Mouse (Mus musculus) MEL (cell line): ENCODE results near the gene P2rx4. TPM values are rescaled to one million over a fixed set of nuclear protein-coding genes. Genes with fewer than 3 reads are reported as not detected.

Source experiments
- DNase-seq: peaks from one replicate; pipeline ENCODE4 v3.0.0; 2011; ENCODE audit warnings: low read depth, low spot score
- H3K27ac ChIP-seq: 2 replicates; pipeline ENCODE4 v1.5.1; 2012; ENCODE audit warnings: low read depth, mild to moderate bottlenecking, control low read depth, low read length, moderate library complexity; ENCODE audit not compliant: control insufficient read depth
- H3K27me3 ChIP-seq, 2 experiments: fragments of 150-350 bp in 1 of 2; sonication (generic) in 1 of 2; 2 replicates each; pipeline ENCODE4 v1.6.1; 2012; ENCODE audit warnings: low read length in 2 of 2, mild to moderate bottlenecking in 2 of 2, improper control_type of control experiment in 1 of 2, moderate library complexity in 1 of 2; ENCODE audit not compliant: insufficient read depth in 2 of 2, control insufficient read depth in 1 of 2
- H3K36me3 ChIP-seq, 2 experiments: 2 replicates each; pipeline ENCODE4 v1.6.1; 2012 to 2014; ENCODE audit warnings: low read length in 2 of 2, improper control_type of control experiment in 1 of 2, inconsistent platforms in 1 of 2, mild to moderate bottlenecking in 1 of 2; ENCODE audit not compliant: insufficient read depth in 2 of 2, control insufficient read depth in 1 of 2
- H3K4me1 ChIP-seq, 2 experiments: fragments of 150-350 bp in 1 of 2; sonication (generic) in 1 of 2; 2 replicates each; pipeline ENCODE4 v1.6.1; 2012; ENCODE audit warnings: low read length in 2 of 2, improper control_type of control experiment in 1 of 2, mild to moderate bottlenecking in 1 of 2; ENCODE audit not compliant: insufficient read depth in 2 of 2, control insufficient read depth in 1 of 2
- H3K4me3 ChIP-seq, 2 experiments: fragments of 150-350 bp in 1 of 2; sonication (generic) in 1 of 2; 2 replicates each; pipeline ENCODE4 v1.5.1; 2012; ENCODE audit warnings: low read depth in 2 of 2, low read length in 2 of 2, mild to moderate bottlenecking in 2 of 2, moderate library complexity in 2 of 2, control low read depth in 1 of 2, improper control_type of control experiment in 1 of 2; ENCODE audit not compliant: control insufficient read depth in 1 of 2, insufficient read depth in 1 of 2
- H3K79me2 ChIP-seq: 2 replicates; pipeline ENCODE4 v1.6.1; 2012; ENCODE audit warnings: mild to moderate bottlenecking, low read length, moderate library complexity; ENCODE audit not compliant: control insufficient read depth, poor library complexity, insufficient read depth
- H3K9ac ChIP-seq: 2 replicates; pipeline ENCODE4 v1.6.1; 2012; ENCODE audit warnings: low read depth, mild to moderate bottlenecking, control low read depth, low read length, moderate library complexity; ENCODE audit not compliant: control insufficient read depth, poor library complexity, severe bottlenecking
- H3K9me3 ChIP-seq: fragments of 150-350 bp; sonication (generic); replicated peaks from 2 replicates; pipeline ENCODE4 v1.6.1; 2012; ENCODE audit warnings: mild to moderate bottlenecking, low read length, improper control_type of control experiment, moderate library complexity; ENCODE audit not compliant: insufficient read depth
- BHLHE40 ChIP-seq: IDR thresholded peaks from 2 replicates; pipeline ENCODE4 v1.6.1; 2012; ENCODE audit warnings: low read depth, mild to moderate bottlenecking, inconsistent platforms, low read length, improper control_type of control experiment, borderline replicate concordance
- CHD1 ChIP-seq: IDR thresholded peaks from 2 replicates; pipeline ENCODE4 v1.6.1; 2012; ENCODE audit warnings: low read depth, mild to moderate bottlenecking, inconsistent platforms, low read length, improper control_type of control experiment
- CTCF ChIP-seq, 3 experiments: IDR thresholded peaks in 2 of 3; conservative IDR thresholded peaks in 1 of 3; 2 replicates each; pipeline ENCODE4 v1.5.1; 2011 to 2012; ENCODE audit warnings: low read length in 3 of 3, low read depth in 2 of 3, mild to moderate bottlenecking in 2 of 3, improper control_type of control experiment in 1 of 3, inconsistent platforms in 1 of 3, mixed read lengths in 1 of 3, moderate library complexity in 1 of 3; ENCODE audit not compliant: control insufficient read depth in 1 of 3, insufficient read depth in 1 of 3, poor library complexity in 1 of 3, severe bottlenecking in 1 of 3
- E2F4 ChIP-seq: IDR thresholded peaks from 2 replicates; pipeline ENCODE4 v1.6.1; 2011; ENCODE audit warnings: low read depth, low read length, improper control_type of control experiment, borderline replicate concordance
- ELF1 ChIP-seq: IDR thresholded peaks from 2 replicates; pipeline ENCODE4 v1.6.1; 2014; ENCODE audit warnings: low read depth, mild to moderate bottlenecking, inconsistent platforms, low read length, improper control_type of control experiment, moderate library complexity
- EP300 ChIP-seq, 2 experiments: IDR thresholded peaks; 2 replicates each; pipeline ENCODE4 v1.6.1; 2011; ENCODE audit warnings: improper control_type of control experiment in 2 of 2, low read length in 2 of 2, low read depth in 1 of 2, mild to moderate bottlenecking in 1 of 2
- GABPA ChIP-seq: IDR thresholded peaks from 2 replicates; pipeline ENCODE4 v1.6.1; 2012; ENCODE audit warnings: low read depth, mild to moderate bottlenecking, inconsistent platforms, low read length, improper control_type of control experiment, moderate library complexity
- GATA1 ChIP-seq: IDR thresholded peaks from 2 replicates; pipeline ENCODE4 v1.6.1; 2011; ENCODE audit warnings: low read depth, low read length, improper control_type of control experiment
- KAT2A ChIP-seq: conservative IDR thresholded peaks from 2 replicates; pipeline ENCODE4 v1.6.1; 2012; ENCODE audit warnings: low read depth, low read length, improper control_type of control experiment, inconsistent platforms
- MAFK ChIP-seq: IDR thresholded peaks from 2 replicates; pipeline ENCODE4 v1.6.1; 2011; ENCODE audit warnings: low read depth, mild to moderate bottlenecking, low read length, improper control_type of control experiment, borderline replicate concordance
- MAX ChIP-seq: IDR thresholded peaks from 2 replicates; pipeline ENCODE4 v1.6.1; 2011; ENCODE audit warnings: low read length, improper control_type of control experiment
- MAZ ChIP-seq: IDR thresholded peaks from 2 replicates; pipeline ENCODE4 v1.6.1; 2012; ENCODE audit warnings: low read depth, mild to moderate bottlenecking, inconsistent platforms, low read length, improper control_type of control experiment
- MEF2A ChIP-seq: IDR thresholded peaks from 2 replicates; pipeline ENCODE4 v1.6.1; 2014; ENCODE audit warnings: low read depth, mild to moderate bottlenecking, inconsistent platforms, low read length, improper control_type of control experiment; ENCODE audit not compliant: poor library complexity, insufficient replicate concordance, severe bottlenecking; ENCODE audit errors: extremely low read depth
- MYB ChIP-seq: IDR thresholded peaks from 2 replicates; pipeline ENCODE4 v1.6.1; 2011; ENCODE audit warnings: mild to moderate bottlenecking, low read depth, low read length, improper control_type of control experiment
- NRF1 ChIP-seq: IDR thresholded peaks from 2 replicates; pipeline ENCODE4 v1.6.1; 2014; ENCODE audit warnings: low read depth, mild to moderate bottlenecking, inconsistent platforms, low read length, improper control_type of control experiment, moderate library complexity; ENCODE audit not compliant: poor library complexity, insufficient read depth, severe bottlenecking
- POLR2A ChIP-seq, 2 experiments: IDR thresholded peaks; 2 replicates each; pipeline ENCODE4 v1.6.1; 2011 to 2012; ENCODE audit warnings: low read length in 2 of 2, mild to moderate bottlenecking in 2 of 2, control low read depth in 1 of 2, improper control_type of control experiment in 1 of 2, low read depth in 1 of 2, moderate library complexity in 1 of 2; ENCODE audit not compliant: control insufficient read depth in 1 of 2, insufficient read depth in 1 of 2, poor library complexity in 1 of 2
- POLR2AphosphoS2 ChIP-seq: IDR thresholded peaks from 2 replicates; pipeline ENCODE4 v1.6.1; 2011; ENCODE audit warnings: low read length, improper control_type of control experiment
- RAD21 ChIP-seq: IDR thresholded peaks from 2 replicates; pipeline ENCODE4 v1.6.1; 2011; ENCODE audit warnings: mild to moderate bottlenecking, low read depth, low read length, improper control_type of control experiment
- SMC3 ChIP-seq: IDR thresholded peaks from 2 replicates; pipeline ENCODE4 v1.6.1; 2011; ENCODE audit warnings: low read depth, low read length, improper control_type of control experiment
- TAL1 ChIP-seq: IDR thresholded peaks from 2 replicates; pipeline ENCODE4 v1.6.1; 2012; ENCODE audit warnings: mild to moderate bottlenecking, inconsistent platforms, low read length, moderate library complexity, mixed read lengths
- TBP ChIP-seq: IDR thresholded peaks from 2 replicates; pipeline ENCODE4 v1.8.0; 2011; ENCODE audit warnings: low read depth, low read length, improper control_type of control experiment
- TCF12 ChIP-seq: IDR thresholded peaks from 2 replicates; pipeline ENCODE4 v1.6.1; 2014; ENCODE audit warnings: low read depth, mild to moderate bottlenecking, inconsistent platforms, low read length, improper control_type of control experiment, moderate library complexity
- UBTF ChIP-seq: IDR thresholded peaks from 2 replicates; pipeline ENCODE4 v1.6.1; 2012; ENCODE audit warnings: low read depth, mild to moderate bottlenecking, inconsistent platforms, low read length, improper control_type of control experiment, moderate library complexity, borderline replicate concordance; ENCODE audit not compliant: insufficient read depth
- USF1 ChIP-seq: IDR thresholded peaks from 2 replicates; pipeline ENCODE4 v1.6.1; 2014; ENCODE audit warnings: low read depth, mild to moderate bottlenecking, inconsistent platforms, low read length, improper control_type of control experiment, moderate library complexity
- USF2 ChIP-seq, 2 experiments: IDR thresholded peaks; 2 replicates each; pipeline ENCODE4 v1.6.1; 2011 to 2012; ENCODE audit warnings: improper control_type of control experiment in 2 of 2, low read length in 2 of 2, borderline replicate concordance in 1 of 2, inconsistent platforms in 1 of 2, low read depth in 1 of 2, mild to moderate bottlenecking in 1 of 2; ENCODE audit not compliant: insufficient read depth in 1 of 2
- ZC3H11A ChIP-seq: IDR thresholded peaks from 2 replicates; pipeline ENCODE4 v1.6.1; 2012; ENCODE audit warnings: low read depth, mild to moderate bottlenecking, inconsistent platforms, low read length, improper control_type of control experiment
- ZKSCAN1 ChIP-seq: IDR thresholded peaks from 2 replicates; pipeline ENCODE4 v1.6.1; 2012; ENCODE audit warnings: low read depth, mild to moderate bottlenecking, inconsistent platforms, low read length, improper control_type of control experiment, moderate library complexity
- ZMIZ1 ChIP-seq: IDR thresholded peaks from 2 replicates; pipeline ENCODE4 v1.6.1; 2012; ENCODE audit warnings: low read depth, mild to moderate bottlenecking, inconsistent platforms, low read length, improper control_type of control experiment, moderate library complexity
- polyA plus RNA-seq, 2 experiments: library from polyadenylated mRNA; stranded (reverse) in 1 of 2; unstranded in 1 of 2; fragments of >175 nt in 1 of 2; fragments of >200 nt in 1 of 2; gene quantifications; 2 replicates each; pipeline versions ENCODE4 v1.2.1 to v1.2.4; 2012; ENCODE audit warnings: low replicate concordance in 2 of 2, low read depth in 1 of 2; ENCODE audit not compliant: insufficient read length in 2 of 2, insufficient read depth in 1 of 2, missing spikeins in 1 of 2
- total RNA-seq: library from RNA; depleted of rRNA; stranded (reverse); fragments of 300-350 nt; gene quantifications from 2 replicates; pipeline ENCODE4 v1.2.3, GENCODE M21; 2012

P2rx4 gene
- total and polyA plus RNA-seq, 3 experiments = 15.2 to 30.9 TPM; not detected in 1

DNA sequence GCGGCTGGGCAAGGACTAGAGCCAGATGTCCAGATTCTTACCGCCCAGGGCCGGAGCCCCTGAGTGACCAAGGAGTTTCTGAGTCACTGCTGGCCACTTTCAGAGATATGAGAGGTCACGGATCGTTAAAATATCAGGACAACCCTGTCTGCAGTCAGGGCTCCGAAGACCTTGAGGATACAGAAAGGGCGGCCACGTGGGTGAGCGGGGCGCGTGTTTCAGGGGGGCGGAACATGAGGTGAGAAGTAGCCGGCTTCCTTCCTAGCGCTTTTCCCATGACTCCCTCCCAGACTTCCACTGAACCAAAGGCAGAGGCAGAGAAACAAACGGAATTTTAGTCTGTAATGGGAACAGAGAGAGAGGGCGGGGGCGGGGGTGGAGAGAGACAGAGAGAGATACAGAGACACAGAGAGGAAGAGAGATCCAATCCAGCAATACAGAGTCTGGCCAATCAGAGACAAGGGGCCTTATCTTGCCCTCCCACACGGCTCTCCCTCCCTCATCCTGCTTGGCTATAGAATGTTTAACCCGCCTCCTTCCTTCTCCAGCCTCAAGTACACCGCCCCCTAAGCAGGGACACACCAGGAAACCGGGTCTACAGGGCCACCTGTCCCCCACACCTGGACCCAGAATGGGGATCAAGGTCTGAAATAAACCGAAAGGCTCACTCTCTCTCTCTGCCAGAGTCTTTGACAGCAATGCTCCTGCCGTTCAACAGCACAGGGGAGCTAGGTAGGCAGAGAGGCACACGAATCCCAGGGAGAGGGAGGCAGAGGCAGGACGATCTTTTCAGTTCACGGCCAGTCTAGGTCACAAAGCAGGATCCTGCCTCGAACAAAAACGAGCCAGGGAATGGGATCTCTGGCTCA is 67.6 kb downstream of the P2rx4 start:
- TF ChIP-seq MAX (peak; percentile 28; the same call in 1 of the 2 replicates), KAT2A (no peak), ZKSCAN1 (no peak), MAZ (no peak), CTCF (IDR thresholded peaks at IDR 0.05 in 2 of 3, conservative IDR thresholded peaks at IDR 0.05 in 1 of 3; ENCODE audit: control insufficient read depth in 1 of 3, insufficient read depth in 1 of 3, low read depth in 2 of 3, low read length in 3 of 3, poor library complexity in 1 of 3, severe bottlenecking in 1 of 3) (no peak), GATA1 (peak; percentile 81), RAD21 (no peak), MEF2A (no peak), EP300 (IDR thresholded peaks at IDR 0.05; ENCODE audit: low read depth in 1 of 2, low read length in 2 of 2) (peak in 1 of 2 experiments; percentile 45; a peak in 1 of 4 replicates), ZC3H11A (no peak), UBTF (no peak), MAFK (no peak), BHLHE40 (no peak), TCF12 (peak; percentile 19; the same call in 1 of the 2 replicates), USF1 (no peak), E2F4 (no peak), POLR2AphosphoS2 (no peak), TBP (no peak), USF2 (IDR thresholded peaks at IDR 0.05; ENCODE audit: borderline replicate concordance in 1 of 2, insufficient read depth in 1 of 2, low read depth in 1 of 2, low read length in 2 of 2) (no peak), POLR2A (IDR thresholded peaks at IDR 0.05; ENCODE audit: control insufficient read depth in 1 of 2, insufficient read depth in 1 of 2, low read depth in 1 of 2, low read length in 2 of 2, poor library complexity in 1 of 2) (no peak; a peak in 1 of 4 replicates), GABPA (no peak), MYB (no peak), TAL1 (peak; percentile 64), ZMIZ1 (no peak), SMC3 (no peak), NRF1 (no peak), ELF1 (0 out of 2 replicates have a peak, but pooled peaks have one; percentile 29), CHD1 (no peak)
- Histone ChIP-seq H3K27me3 (no peaks in the 10 kb centered on the region), H3K79me2 (peaks cover 29% of the 10 kb centered on the region), H3K4me1 (peaks cover 7 to 21% of the 10 kb centered on the region in 2 experiments), H3K9ac (peak overlapping the region; percentile 40; the same call in 1 of the 2 replicates), H3K9me3 (no peaks in the 10 kb centered on the region), H3K36me3 (peaks cover 0 to 9% of the 10 kb centered on the region in 2 experiments; a peak in 2 of 4 replicates), H3K4me3 (peak overlapping the region in 1 of 2 experiments; percentile 23; a peak in 2 of 4 replicates), H3K27ac (0 out of 2 replicates have a peak overlapping the region, but pooled peaks have one; percentile 3)
- DNase-seq = peak; percentile 89
